Mouse (Mus musculus) forebrain, embryonic 16.5 days (tissue): ENCODE measurements around the gene Tsc22d1. TPM values are rescaled to one million over a fixed set of nuclear protein-coding genes. Genes with fewer than 3 reads are reported as not detected.

Source experiments
- ATAC-seq: fragments of 200-750 bp; cut with Nextera tagmentation; 2 replicates; pipeline ENCODE4 v1.8.0; 2017; ENCODE audit warnings: mild to moderate bottlenecking, moderate library complexity
- H3K27ac ChIP-seq: fragments of 300-500 bp; sonication (generic); 2 replicates; pipeline ENCODE4 v1.5.1; 2014; ENCODE audit warnings: low read length, control low read depth
- H3K27me3 ChIP-seq: fragments of 300-500 bp; sonication (generic); replicated peaks from 2 replicates; pipeline ENCODE4 v1.6.1; 2014; ENCODE audit warnings: low read length; ENCODE audit not compliant: control insufficient read depth, insufficient read depth
- H3K36me3 ChIP-seq: fragments of 300-500 bp; sonication (generic); 2 replicates; pipeline ENCODE4 v1.6.1; 2014; ENCODE audit not compliant: control insufficient read depth, insufficient read depth
- H3K4me1 ChIP-seq: fragments of 300-500 bp; sonication (generic); replicated peaks from 2 replicates; pipeline ENCODE4 v1.6.1; 2014; ENCODE audit warnings: low read length; ENCODE audit not compliant: control insufficient read depth, insufficient read depth
- H3K4me2 ChIP-seq: fragments of 300-500 bp; sonication (generic); 2 replicates; pipeline ENCODE4 v1.6.1; 2014; ENCODE audit warnings: mild to moderate bottlenecking, low read length, control low read depth
- H3K4me3 ChIP-seq: fragments of 300-500 bp; sonication (generic); replicated peaks from 2 replicates; pipeline ENCODE4 v1.5.1; 2014; ENCODE audit warnings: mild to moderate bottlenecking, low read length, control low read depth
- H3K9ac ChIP-seq: fragments of 300-500 bp; sonication (generic); replicated peaks from 2 replicates; pipeline ENCODE4 v1.6.1; 2014; ENCODE audit warnings: low read depth, low read length, control low read depth
- H3K9me3 ChIP-seq: fragments of 300-500 bp; sonication (generic); 2 replicates; pipeline ENCODE4 v1.6.1; 2016; ENCODE audit warnings: low read length; ENCODE audit not compliant: control insufficient read depth
- WGBS: fragments of 180-500 bp; shearing (Covaris S2); extraction: QIAGEN DNeasy Blood & Tissue Kit; methylation state at CpG from one replicate; pipeline ENCODE4 v1.1.7; 2014; 5-methylcytosine and 5-hydroxymethylcytosine counted together
- polyA plus RNA-seq: library from polyadenylated mRNA; unstranded; fragments of >200 nt; fragmentation: Nextera tagmentation; extraction: Ambion mirVana; gene quantifications from 2 replicates; pipeline ENCODE4 v1.2.1, GENCODE M21; 2015

The Tsc22d1 gene
- polyA plus RNA-seq, 1 experiment from 2014 or later = 749 TPM

DNA sequence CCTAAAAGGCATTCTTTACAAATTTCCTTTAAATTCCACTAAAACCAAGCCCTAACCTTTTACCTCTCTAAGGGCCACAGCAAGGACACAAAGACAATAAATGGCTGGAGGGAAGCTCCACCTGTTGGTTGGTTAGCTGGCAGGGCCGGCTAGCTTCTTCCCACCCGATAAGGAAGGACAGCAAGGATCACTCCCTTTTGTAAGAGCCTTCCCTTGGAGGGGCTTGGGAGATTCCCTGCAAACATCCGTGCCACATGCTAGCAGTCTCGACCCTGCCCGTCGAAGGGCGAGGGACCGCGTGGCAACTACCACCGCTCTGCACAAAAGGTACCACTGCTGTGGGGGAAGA, 1.0 kb upstream of the Tsc22d1 start:
- Histone ChIP-seq H3K9ac (peak overlapping the region; percentile 99), H3K36me3 (peaks cover 14% of the 10 kb centered on the region; the same call in 1 of the 2 replicates), H3K9me3 (no peaks in the 10 kb centered on the region), H3K4me3 (peak overlapping the region; percentile 66), H3K4me1 (peaks cover 31% of the 10 kb centered on the region), H3K4me2 (peak overlapping the region; percentile 96), H3K27me3 (no peaks in the 10 kb centered on the region), H3K27ac (peak overlapping the region; percentile 100)
- 0% methylated on average over 10 of the region's 10 CpGs for WGBS
- ATAC-seq = peak; percentile 8; the same call in 1 of the 2 replicates

DNA sequence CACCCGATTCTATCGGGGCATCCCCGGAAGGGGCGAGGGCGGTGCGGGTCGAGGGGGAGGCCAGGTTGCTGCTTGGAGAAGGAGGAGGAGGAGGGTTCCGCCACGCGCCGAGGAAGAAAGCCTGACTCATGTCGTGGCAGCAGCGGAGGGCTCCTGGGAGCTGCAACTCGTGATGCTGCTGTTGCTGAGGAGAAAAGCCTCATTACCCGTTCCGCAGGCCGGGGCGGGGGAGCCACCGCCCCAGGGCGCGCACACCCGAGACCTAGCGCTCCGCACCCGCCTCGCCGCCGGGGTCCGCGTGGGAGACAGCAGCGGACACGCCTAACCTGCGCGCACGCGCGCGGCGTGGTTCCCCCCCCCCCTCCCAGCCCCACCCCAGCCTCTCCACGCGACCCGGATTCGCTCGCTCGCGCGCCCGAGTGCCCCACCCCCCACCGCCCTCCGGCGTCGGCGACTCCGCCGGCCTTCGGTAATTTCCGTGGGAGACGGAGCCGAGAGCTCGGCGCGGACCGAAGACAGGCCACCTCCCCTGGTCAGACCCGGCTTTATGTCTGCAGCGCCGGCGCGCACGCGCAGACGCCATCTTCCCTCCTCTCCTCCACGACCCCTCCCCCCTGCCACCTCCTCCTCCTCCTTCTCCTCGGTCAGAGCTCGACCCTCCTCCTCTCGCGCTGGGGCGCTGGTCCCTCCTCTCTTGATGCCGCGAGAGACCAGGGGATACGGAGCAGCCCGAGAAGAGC, 469 bp upstream of the Tsc22d1 start:
- H3K27ac ChIP-seq = peak overlapping the region; percentile 100
- peak; percentile 94 for ATAC-seq
- peak overlapping the region; percentile 96 for H3K4me2 ChIP-seq
- under 1% methylated on average over 56 of the region's 81 CpGs for WGBS
- H3K4me1 ChIP-seq = peaks cover 36% of the 10 kb centered on the region
- peak overlapping the region; percentile 99 for H3K9ac ChIP-seq
- no peaks in the 10 kb centered on the region for H3K27me3 ChIP-seq
- H3K4me3 ChIP-seq = peak overlapping the region; percentile 66
- peaks cover 14% of the 10 kb centered on the region; the same call in 1 of the 2 replicates for H3K36me3 ChIP-seq
- H3K9me3 ChIP-seq = no peaks in the 10 kb centered on the region

DNA sequence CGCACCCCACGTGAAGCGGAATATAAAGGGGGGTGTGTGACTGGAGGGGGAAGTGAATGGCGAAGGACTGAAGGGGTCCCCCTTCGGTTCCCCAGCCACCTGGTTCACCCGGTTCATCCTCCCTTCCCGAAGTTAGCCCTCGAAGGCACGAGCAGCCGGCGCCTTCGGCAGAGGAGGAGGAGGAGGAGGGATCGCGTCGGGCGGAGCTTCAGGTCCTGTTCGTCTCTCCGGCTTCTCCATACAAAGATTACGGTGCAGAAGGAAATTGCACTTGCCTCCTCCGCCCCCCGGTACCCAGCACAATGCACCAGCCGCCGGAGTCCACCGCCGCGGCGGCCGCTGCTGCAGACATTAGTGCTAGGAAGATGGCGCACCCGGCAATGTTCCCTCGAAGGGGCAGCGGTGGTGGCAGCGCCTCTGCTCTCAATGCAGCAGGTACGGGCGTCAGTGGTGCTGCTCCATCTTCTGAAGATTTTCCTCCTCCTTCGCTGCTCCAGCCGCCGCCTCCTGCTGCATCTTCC, 1.1 kb downstream of the Tsc22d1 start:
- ATAC-seq = peak; percentile 1; the same call in 1 of the 2 replicates
- Histone ChIP-seq H3K4me3 (peak overlapping the region; percentile 66), H3K9ac (peak overlapping the region; percentile 99), H3K27me3 (no peaks in the 10 kb centered on the region), H3K9me3 (no peaks in the 10 kb centered on the region), H3K4me1 (peaks cover 44% of the 10 kb centered on the region), H3K4me2 (peak overlapping the region; percentile 96), H3K36me3 (peaks cover 14% of the 10 kb centered on the region; the same call in 1 of the 2 replicates), H3K27ac (peak overlapping the region; percentile 100)
- under 1% methylated on average over 33 of the region's 38 CpGs for WGBS

DNA sequence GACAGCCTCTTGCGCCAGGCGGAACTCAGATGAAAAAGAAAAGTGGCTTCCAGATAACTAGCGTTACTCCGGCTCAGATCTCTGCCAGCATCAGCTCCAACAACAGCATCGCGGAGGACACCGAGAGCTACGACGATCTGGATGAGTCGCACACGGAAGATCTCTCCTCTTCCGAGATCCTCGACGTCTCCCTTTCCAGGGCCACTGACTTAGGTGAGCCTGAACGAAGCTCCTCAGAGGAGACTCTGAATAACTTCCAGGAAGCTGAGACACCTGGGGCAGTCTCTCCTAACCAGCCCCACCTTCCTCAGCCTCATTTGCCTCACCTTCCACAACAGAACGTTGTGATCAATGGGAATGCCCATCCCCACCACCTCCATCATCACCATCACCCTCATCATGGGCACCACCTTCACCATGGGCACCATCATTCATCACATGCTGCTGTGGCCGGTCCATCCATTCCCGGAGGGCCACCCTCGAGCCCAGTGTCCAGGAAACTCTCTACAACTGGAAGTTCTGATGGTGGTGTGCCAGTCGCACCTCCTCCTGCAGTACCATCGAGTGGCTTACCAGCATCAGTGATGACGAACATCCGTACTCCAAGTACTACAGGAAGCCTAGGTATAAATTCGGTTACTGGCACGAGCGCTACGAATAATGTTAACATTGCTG, 1.7 kb downstream of the Tsc22d1 start:
- peak overlapping the region; percentile 99 for H3K9ac ChIP-seq
- WGBS = 36% methylated on average over 27 of the region's 27 CpGs
- H3K4me2 ChIP-seq = peak overlapping the region; percentile 96
- peak overlapping the region; percentile 100 for H3K27ac ChIP-seq
- no peaks in the 10 kb centered on the region for H3K9me3 ChIP-seq
- peaks cover 14% of the 10 kb centered on the region; the same call in 1 of the 2 replicates for H3K36me3 ChIP-seq
- peaks cover 48% of the 10 kb centered on the region for H3K4me1 ChIP-seq
- peak overlapping the region; percentile 66 for H3K4me3 ChIP-seq
- no peaks in the 10 kb centered on the region for H3K27me3 ChIP-seq
- no peak for ATAC-seq

DNA sequence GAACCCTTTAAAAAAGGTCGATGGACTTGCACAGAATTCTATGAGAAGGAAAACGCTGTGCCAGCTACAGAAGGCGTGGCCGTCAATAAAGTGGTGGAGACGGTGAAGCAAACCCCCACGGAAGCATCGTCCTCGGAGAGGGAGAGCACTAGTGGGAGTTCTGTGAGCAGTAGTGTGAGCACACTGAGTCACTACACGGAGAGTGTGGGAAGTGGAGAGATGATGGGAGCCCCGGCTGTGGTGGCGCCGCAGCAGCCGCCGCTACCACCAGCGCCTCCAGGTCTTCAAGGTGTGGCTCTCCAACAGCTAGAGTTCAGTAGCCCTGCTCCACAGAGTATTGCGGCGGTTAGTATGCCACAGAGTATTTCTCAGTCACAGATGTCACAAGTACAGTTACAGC, 2.6 kb downstream of the Tsc22d1 start:
- Histone ChIP-seq H3K4me2 (peak overlapping the region; percentile 96), H3K36me3 (peaks cover 14% of the 10 kb centered on the region; the same call in 1 of the 2 replicates), H3K27ac (no peak overlapping the region), H3K4me1 (peaks cover 52% of the 10 kb centered on the region), H3K27me3 (no peaks in the 10 kb centered on the region), H3K9me3 (no peaks in the 10 kb centered on the region), H3K4me3 (peak overlapping the region; percentile 66), H3K9ac (peak overlapping the region; percentile 99)
- no peak for ATAC-seq
- 85% methylated on average over 17 of the region's 17 CpGs for WGBS

DNA sequence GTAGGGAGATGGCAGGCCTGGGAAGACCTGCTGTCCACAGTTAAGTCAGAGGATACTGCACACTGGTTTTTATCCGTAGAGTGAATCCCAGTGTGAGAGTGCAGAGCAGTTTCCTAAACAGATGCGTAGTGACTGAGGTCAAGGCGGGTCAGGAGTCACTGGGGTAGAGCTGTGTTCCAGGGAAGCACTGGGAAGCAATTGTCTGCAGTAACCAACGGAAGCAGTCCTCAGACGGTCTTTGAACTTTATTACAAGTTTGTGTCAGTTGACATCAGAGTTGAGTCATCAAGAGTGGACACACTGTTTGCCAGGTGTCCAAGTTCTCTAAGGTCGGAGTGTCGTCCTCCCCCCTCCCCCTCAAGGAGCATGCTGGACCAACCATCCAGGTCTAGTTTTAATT, 6.0 kb downstream of the Tsc22d1 start:
- WGBS = 60% methylated on average over 7 of the region's 7 CpGs
- H3K36me3 ChIP-seq = peaks cover 23% of the 10 kb centered on the region
- H3K4me2 ChIP-seq = peak overlapping the region; percentile 58
- H3K4me1 ChIP-seq = peaks cover 69% of the 10 kb centered on the region
- H3K9me3 ChIP-seq = no peaks in the 10 kb centered on the region
- no peak overlapping the region for H3K9ac ChIP-seq
- no peaks in the 10 kb centered on the region for H3K27me3 ChIP-seq
- H3K4me3 ChIP-seq = peak overlapping the region; percentile 27
- no peak for ATAC-seq
- H3K27ac ChIP-seq = no peak overlapping the region

DNA sequence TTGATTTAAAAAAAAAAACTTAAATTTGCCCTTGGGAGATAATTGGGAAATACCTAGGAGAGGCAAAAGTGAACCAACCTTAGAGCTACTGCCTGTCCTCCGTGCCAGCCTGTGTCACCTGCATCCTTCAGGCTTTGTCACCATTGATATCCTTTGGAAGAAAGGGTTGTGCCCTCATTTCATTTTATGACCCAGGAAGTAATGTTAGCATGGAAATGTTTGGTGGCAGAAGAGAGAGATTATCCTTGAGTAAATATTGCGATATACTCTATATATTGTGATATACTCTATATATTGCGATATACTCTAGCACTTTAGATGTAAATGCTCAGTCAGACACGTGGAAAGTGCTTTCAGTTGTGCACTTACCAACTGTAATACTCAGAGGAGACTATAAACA, 6.4 kb downstream of the Tsc22d1 start:
- Histone ChIP-seq H3K9ac (no peak overlapping the region), H3K4me2 (peak overlapping the region; percentile 58), H3K36me3 (peaks cover 27% of the 10 kb centered on the region), H3K4me3 (peak overlapping the region; percentile 27), H3K4me1 (peaks cover 72% of the 10 kb centered on the region), H3K9me3 (no peaks in the 10 kb centered on the region), H3K27me3 (no peaks in the 10 kb centered on the region), H3K27ac (no peak overlapping the region)
- ATAC-seq = no peak
- WGBS = 70% methylated on average over 4 of the region's 4 CpGs

DNA sequence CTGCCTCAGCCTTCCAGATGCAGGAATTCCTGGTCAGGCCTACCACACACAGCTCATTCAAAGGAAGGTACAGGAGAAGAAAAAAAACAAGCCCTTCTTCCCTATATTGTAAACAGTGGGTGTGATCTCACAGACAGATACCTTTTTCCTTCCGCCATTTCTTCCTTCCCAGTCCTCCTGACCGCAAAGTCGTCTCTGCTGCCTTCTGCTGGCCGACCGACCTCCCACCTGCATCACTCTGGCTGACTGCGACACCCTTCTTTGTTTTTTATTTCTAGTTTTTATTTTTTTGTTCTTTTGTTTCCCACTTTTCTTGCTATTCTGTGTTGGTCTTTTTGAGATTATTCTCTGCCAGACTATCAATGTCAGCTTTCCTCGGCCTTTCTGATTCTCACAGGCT, 10.7 kb downstream of the Tsc22d1 start:
- no peaks in the 10 kb centered on the region for H3K27me3 ChIP-seq
- 89% methylated on average over 7 of the region's 7 CpGs for WGBS
- ATAC-seq = no peak
- peaks cover 22% of the 10 kb centered on the region for H3K36me3 ChIP-seq
- no peak overlapping the region for H3K27ac ChIP-seq
- H3K4me3 ChIP-seq = no peak overlapping the region
- H3K9ac ChIP-seq = no peak overlapping the region
- peaks cover 48% of the 10 kb centered on the region for H3K4me1 ChIP-seq
- no peak overlapping the region for H3K4me2 ChIP-seq
- H3K9me3 ChIP-seq = no peaks in the 10 kb centered on the region

DNA sequence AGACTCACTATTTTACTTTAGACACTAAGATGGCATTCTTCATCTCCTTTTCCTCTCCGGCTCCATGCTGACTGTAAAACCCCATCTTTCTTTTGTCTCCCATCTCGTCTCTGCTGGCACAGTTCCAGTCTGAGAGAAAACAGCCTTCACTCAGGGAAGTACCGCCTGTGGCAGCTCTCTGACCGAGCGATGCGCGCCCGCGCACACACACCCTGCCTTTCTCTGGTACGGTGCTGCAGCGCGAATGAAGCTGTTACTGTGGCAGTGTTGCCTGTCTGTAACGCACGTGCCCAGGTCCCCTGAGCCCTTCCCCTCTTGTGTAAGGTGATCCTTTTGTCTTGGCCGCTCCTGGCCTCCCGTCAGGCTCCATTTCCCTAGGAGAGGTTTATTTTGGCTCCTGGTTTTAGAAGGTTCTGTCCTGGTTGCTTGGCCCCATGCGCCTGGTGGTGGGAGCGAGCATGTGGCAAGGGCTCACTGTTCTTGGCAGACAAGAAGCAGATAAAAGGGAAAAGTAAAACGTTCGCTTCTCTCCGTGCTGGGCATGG, 11.3 kb downstream of the Tsc22d1 start:
- ATAC-seq = no peak; the same call in 1 of the 2 replicates
- H3K9me3 ChIP-seq = no peaks in the 10 kb centered on the region
- H3K36me3 ChIP-seq = peaks cover 22% of the 10 kb centered on the region
- no peak overlapping the region for H3K27ac ChIP-seq
- WGBS = 68% methylated on average over 21 of the region's 21 CpGs
- H3K27me3 ChIP-seq = no peaks in the 10 kb centered on the region
- peaks cover 46% of the 10 kb centered on the region for H3K4me1 ChIP-seq
- no peak overlapping the region for H3K4me3 ChIP-seq
- no peak overlapping the region for H3K4me2 ChIP-seq
- H3K9ac ChIP-seq = no peak overlapping the region
